Mouse (Mus musculus) kidney, adult 9 months (tissue): ENCODE results near the gene Ap5z1.

ENCODE experiments used
- DNase-seq: peaks from one replicate; pipeline ENCODE4 v3.0.0; 2022

Gene Ap5z1

GRCm38 (mm10) chr5:142524711-142525464 lies 61.1 kb downstream of the Ap5z1 start:
- no peak for DNase-seq
